Mouse (Mus musculus) olfactory bulb, adult 2 months (tissue): Measurements from ENCODE around the gene Zyx. TPM values are rescaled to one million over a fixed set of nuclear protein-coding genes. Genes with fewer than 3 reads are reported as not detected.

ENCODE experiments used
- H3K27ac ChIP-seq: fragments of 200-500 bp; 2 replicates; pipeline ENCODE4 v1.5.1; 2012; ENCODE audit warnings: low read depth, low read length; ENCODE audit not compliant: insufficient read depth
- H3K4me1 ChIP-seq: fragments of 200-500 bp; 2 replicates; pipeline ENCODE4 v1.6.1; 2012; ENCODE audit warnings: low read length; ENCODE audit not compliant: control insufficient read depth, insufficient read depth
- H3K4me3 ChIP-seq: fragments of 200-500 bp; 2 replicates; pipeline ENCODE4 v1.5.1; 2012; ENCODE audit warnings: mild to moderate bottlenecking, low read depth, low read length, moderate library complexity; ENCODE audit not compliant: insufficient read depth
- CTCF ChIP-seq: fragments of 200-500 bp; IDR thresholded peaks from 2 replicates; pipeline ENCODE4 v1.5.1; 2012; ENCODE audit warnings: low read depth, mild to moderate bottlenecking, low read length, moderate library complexity; ENCODE audit not compliant: insufficient read depth
- POLR2A ChIP-seq: fragments of 200-500 bp; IDR thresholded peaks from 2 replicates; pipeline ENCODE4 v1.6.1; 2012; ENCODE audit warnings: mild to moderate bottlenecking, low read depth, low read length, moderate library complexity; ENCODE audit not compliant: insufficient read depth
- WGBS: fragments of 180-500 bp; shearing (Covaris S2); methylation state at CpG from one replicate; pipeline ENCODE4 v1.1.7; 2018; 5-methylcytosine and 5-hydroxymethylcytosine counted together
- polyA plus RNA-seq: library from polyadenylated mRNA; stranded (reverse); fragments of >200 nt; gene quantifications from 2 replicates; pipeline ENCODE4 v1.2.4, GENCODE M21; 2012; ENCODE audit warnings: low replicate concordance; ENCODE audit not compliant: missing spikeins, insufficient read depth, insufficient read length

The Zyx gene
- polyA plus RNA-seq: not detected in 2 replicates

DNA sequence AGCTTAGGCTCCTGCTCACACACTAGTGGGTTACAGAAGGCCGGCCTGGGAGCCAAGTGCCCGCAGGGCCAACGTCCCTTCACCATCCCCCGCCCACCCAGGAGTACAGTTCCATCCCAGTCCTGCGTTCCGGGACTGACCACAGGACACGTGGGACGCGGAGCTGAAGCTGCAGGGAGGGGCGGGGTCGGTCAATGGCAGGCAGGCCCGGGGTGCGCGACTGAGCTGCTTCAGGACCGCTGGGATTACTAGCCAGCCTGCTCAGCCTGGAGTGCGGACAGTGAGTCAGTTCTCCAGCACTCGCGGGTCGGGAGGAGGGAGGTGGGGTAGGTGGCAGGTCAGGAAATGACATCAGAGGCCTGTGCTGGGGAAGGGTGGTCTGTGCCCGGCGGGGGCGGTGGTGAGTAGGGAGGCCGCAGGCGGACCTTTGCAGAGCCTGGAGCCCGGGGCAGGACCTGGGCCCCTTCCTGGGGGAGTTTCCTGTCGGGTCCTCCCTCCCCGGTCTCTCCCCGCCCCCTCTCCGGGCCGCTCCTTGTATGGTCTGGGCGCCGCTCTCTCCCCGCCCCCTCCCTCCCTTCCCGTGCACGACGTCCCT lies at the start of gene Zyx:
TSS of gene Zyx (plus strand) at position 205 of the 595 bp plus-strand sequence.
- H3K4me1 ChIP-seq: peaks cover 33% of the 10 kb centered on the region
- peak within 1 kb of the TSS; percentile 69 for H3K27ac ChIP-seq
- WGBS: 1% methylated on average over 35 of the region's 36 CpGs
- no peak; the same call in 1 of the 2 replicates for TF ChIP-seq POLR2A
- TF ChIP-seq CTCF: no peak
- H3K4me3 ChIP-seq: peak within 1 kb of the TSS; percentile 76

DNA sequence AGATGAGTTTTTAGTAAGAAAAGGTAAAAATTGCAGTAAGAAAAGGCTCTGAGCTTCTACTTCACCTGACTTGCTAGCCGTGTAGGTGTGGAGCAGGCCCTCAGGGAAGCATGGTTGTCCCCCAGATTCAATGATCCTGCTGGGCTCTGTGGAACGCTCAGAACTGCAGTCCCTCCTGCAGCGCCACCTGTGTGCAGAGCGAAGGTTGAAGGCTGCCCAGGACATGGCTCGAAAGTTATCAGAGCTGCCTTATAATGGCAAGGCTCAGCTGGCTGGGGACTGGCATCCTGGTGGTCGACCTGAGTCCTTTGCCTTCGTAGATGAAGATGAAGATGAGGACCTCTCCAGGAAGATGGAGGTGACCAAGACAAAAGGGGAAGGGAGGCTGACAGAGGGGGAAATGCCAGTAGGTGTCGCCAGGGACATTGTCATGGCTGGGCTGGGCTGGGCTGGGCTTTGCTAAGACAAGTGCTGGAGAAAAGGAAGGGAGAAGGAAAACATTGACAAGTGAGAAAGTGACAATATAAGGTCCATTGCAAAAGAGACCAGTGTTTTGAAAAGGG lies 39.5 kb upstream of the Zyx start:
- WGBS: 54% methylated on average over 8 of the region's 8 CpGs

DNA sequence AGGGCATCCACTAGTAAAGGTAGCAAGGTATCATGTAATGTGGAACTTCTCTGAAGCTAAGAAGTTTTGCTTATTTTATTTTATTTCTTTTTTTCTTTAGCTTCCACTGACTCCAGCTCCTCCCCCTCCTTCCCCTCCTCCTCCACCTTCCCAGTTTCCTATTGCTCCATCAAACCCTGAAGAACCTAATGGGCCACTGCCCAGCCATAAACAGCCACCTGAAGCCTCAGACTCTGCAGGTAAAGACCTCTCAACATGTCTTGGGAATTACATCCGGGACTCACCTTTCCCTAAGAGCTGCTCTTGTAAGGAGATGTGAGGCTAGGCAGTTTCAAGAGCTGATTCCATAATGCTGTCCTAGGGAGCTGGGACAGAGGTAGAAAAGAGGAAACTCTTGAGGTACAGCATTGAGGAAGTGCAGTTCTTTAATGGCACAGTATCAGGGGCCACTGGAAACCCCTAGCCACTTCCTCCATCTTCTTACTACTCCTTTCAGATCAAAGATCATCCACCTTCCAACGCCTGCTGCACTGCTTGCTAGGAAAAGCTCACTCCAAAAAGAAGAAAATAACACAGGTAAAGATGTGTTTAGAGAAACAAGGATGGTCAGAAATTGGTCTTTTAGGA lies 38.9 kb upstream of the Zyx start:
- 95% methylated on average over 2 of the region's 2 CpGs for WGBS
- Histone ChIP-seq H3K4me3 (no peak overlapping the region), H3K4me1 (no peaks in the 10 kb centered on the region), H3K27ac (no peak overlapping the region)
- TF ChIP-seq POLR2A (no peak), CTCF (no peak)

More for the DNA sequence above, 39.5 kb upstream of the Zyx start:
- no peak overlapping the region for H3K4me3 ChIP-seq
- TF ChIP-seq POLR2A: no peak
- no peak for TF ChIP-seq CTCF
- H3K4me1 ChIP-seq: no peaks in the 10 kb centered on the region
- H3K27ac ChIP-seq: no peak overlapping the region

DNA sequence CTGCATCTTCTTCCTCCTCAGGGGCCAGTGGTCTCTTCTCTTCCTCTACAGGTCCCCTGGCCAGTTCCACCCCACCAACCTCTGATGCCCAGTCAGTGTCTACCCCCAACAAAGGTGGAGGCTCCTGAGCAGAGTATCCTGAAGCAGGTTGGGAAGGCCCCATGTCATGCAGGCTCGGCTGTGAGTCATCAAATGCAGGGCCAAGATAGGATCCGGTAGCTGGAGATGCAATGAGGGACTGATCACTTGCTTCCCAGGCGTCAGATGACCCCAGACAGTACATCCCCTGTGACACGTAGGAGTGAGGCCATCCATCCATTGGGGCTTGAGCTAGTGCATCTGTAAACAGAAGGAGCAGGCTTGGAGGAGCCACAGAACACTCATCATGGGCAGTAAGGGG lies 31.1 kb upstream of the Zyx start:
- TF ChIP-seq CTCF: no peak
- TF ChIP-seq POLR2A: no peak
- WGBS: 76% methylated on average over 4 of the region's 4 CpGs
- H3K4me1 ChIP-seq: peaks cover 24% of the 10 kb centered on the region

DNA sequence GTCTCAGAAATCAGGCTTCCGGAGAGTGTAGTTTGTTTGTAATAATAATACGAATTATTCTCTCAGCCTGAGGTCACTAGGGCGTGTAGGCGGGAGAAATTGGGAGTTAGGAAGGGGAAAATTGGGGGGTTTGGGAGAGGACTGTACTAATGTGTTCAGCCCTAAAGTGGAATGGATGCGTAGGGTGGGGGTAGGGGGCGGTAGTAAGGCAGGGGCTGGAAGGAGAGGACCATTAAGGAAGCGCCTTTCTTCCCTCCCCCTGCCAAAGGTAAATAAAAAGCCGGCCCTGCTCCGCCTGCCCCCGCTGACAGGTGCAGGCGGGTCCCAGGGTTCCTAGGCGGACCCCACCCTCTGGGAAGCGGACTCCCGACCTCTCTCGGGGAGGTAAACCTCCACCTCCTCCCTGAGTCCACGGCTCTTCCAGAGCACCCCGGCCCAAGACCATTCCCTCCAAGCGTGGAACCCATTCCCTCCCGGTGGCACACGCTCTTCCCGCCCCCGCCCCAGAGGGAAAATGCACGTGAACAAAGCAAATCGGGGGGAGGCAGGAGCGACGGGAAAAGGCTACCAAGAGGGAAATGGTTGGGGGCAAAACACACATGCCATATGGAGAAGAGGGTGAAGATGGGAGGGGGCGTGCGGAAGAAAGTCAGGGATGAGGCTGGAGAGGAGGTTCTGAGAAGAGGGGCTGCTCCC lies 25.9 kb upstream of the Zyx start:
- Histone ChIP-seq H3K4me3 (peak overlapping the region; percentile 85), H3K27ac (peak overlapping the region; percentile 96), H3K4me1 (peaks cover 12% of the 10 kb centered on the region)
- TF ChIP-seq POLR2A (0 out of 2 replicates have a peak, but pooled peaks have one; percentile 43), CTCF (no peak)
- WGBS: under 1% methylated on average over 27 of the region's 28 CpGs

More for the DNA sequence above, 31.1 kb upstream of the Zyx start:
- Histone ChIP-seq H3K27ac (no peak overlapping the region), H3K4me3 (no peak overlapping the region)

DNA sequence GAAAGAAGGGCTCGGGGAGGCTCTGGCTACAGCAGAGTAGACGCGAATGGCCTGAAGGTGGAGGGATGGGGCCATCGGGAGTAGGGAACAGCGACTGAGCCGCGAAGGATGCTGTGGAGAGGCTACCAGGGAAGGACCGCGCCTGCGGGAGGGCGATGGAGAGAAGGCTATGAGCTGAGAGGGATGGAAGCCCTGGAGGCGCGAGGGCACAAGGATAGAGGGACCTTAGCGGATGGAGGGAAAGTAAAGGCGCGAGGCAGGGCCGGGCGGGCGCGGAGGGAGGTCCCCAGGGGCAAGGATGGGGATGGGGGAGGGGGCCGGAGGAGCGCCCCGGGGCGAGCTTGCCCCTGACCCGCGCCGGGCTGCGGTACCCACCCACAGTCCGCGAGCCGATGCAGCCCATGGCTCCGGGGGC lies 25.4 kb upstream of the Zyx start:
- Histone ChIP-seq H3K4me1 (peaks cover 12% of the 10 kb centered on the region), H3K27ac (peak overlapping the region; percentile 96), H3K4me3 (peak overlapping the region; percentile 85)
- TF ChIP-seq POLR2A: no peak
- TF ChIP-seq CTCF: no peak
- 2% methylated on average over 25 of the region's 32 CpGs for WGBS

DNA sequence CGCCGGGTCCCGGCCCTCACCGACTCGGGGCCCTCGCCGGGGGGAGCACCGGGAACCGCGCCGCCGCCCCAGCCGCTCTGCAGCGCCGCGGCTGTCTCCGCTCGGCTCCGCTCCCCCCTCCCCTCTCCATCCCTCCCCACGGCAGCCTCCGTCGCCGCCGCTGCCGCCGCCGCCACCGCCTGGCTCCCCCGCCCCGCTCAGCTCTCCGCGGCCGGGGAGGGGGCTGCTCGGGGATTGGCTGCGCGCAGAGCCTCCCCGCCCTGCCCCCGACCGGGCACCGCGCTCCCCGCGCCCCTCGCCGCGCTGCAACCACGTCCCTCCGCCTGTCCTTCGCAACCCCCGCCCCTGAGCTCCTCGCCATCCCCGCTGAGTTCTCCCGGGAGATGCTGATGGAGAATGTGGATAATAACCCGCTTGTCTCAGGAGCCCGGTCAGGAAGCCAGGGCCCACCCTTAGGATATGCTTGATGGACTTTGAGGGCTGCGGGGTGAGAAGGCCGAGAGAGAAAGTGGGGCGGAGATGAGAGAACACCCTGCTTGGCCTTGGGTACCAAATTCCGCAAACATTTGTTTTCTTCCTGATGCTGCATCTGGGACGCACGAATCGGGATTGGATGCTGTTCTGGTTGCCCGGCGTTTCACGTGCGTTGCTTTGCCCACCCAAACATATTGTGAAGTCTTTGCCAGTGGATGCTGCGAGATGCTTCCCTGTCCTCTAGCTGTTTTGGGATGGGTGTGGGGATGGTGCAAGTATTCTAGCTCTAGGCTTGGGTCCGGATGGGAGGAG lies 24.8 kb upstream of the Zyx start, which contains the start of gene Fam131b:
TSS of gene Fam131b (minus strand) at position 162 of the 786 bp plus-strand sequence.
- TF ChIP-seq CTCF (no peak), POLR2A (peak; percentile 43)
- Histone ChIP-seq H3K4me3 (peak within 1 kb of the TSS; percentile 85), H3K4me1 (peaks cover 12% of the 10 kb centered on the region), H3K27ac (peak within 1 kb of the TSS; percentile 96)
- under 1% methylated on average over 64 of the region's 68 CpGs for WGBS

DNA sequence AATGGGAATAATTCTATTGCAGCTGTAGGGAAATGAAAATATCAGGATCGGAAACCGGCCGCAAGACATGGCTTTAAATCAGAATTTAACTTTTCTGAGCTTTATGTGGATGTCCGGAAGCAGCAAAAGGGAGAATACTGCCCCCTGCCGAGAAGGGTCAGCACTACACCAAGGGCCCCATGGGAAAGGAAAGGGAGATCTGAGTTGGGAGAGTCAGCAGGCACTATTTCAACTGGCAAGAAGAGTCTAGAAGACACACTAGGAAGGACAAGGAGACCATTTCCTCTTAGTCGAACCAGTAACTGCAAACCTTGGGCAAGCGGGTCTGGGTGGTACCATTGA lies 24.2 kb upstream of the Zyx start:
- TF ChIP-seq POLR2A (no peak), CTCF (peak; percentile 49)
- Histone ChIP-seq H3K27ac (peak overlapping the region; percentile 91; the same call in 1 of the 2 replicates), H3K4me1 (peaks cover 12% of the 10 kb centered on the region), H3K4me3 (peak overlapping the region; percentile 85)
- WGBS: 3% methylated on average over 7 of the region's 7 CpGs
